Mouse (Mus musculus): ENCODE results near the gene Nsmce4a.

- TF ChIP-seq CTCF (IDR thresholded peaks at IDR 0.05; ENCODE audit: low read depth, low read length) (no peak), POLR2A (IDR thresholded peaks at IDR 0.05; ENCODE audit: extremely low read depth, insufficient read depth, low read length) (no peak)
These were observed 13.7 kb upstream of the Nsmce4a start for GRCm38 (mm10) chr7:130586521-130587072.

Measured in liver, adult 2 months (tissue).